Mouse (Mus musculus): ENCODE data around the gene Scg3.
"Not testable (repeated sequence)": the region's sequence is repeated elsewhere in the genome, so short reads cannot be mapped to it uniquely, and the experiment has no call there.

- not testable (repeated sequence) for TF ChIP-seq POLR2A (IDR thresholded peaks at IDR 0.05; ENCODE audit: low read depth, low read length); CTCF (conservative IDR thresholded peaks at IDR 0.05; ENCODE audit: insufficient read depth, insufficient read length, low read depth, low read length)
Observed at GRCm38 (mm10) chr9:75619761-75620160, 64.1 kb downstream of the Scg3 start.
